Mouse (Mus musculus) heart, embryonic 13.5 days (tissue): Measurements from ENCODE around the gene Cblb. TPM values are rescaled to one million over a fixed set of nuclear protein-coding genes. Genes with fewer than 3 reads are reported as not detected.

ENCODE experiments used
- ATAC-seq: fragments of 200-750 bp; cut with Nextera tagmentation; 2 replicates; pipeline ENCODE4 v1.8.0; 2017; ENCODE audit warnings: moderate TSS enrichment; ENCODE audit not compliant: insufficient number of reproducible peaks, low FRiP score, low TSS enrichment; ENCODE audit errors: extremely low read depth
- H3K27ac ChIP-seq: fragments of 300-500 bp; sonication (generic); replicated peaks from 2 replicates; pipeline ENCODE4 v1.5.1; 2015; ENCODE audit warnings: moderate library complexity, mild to moderate bottlenecking, inconsistent platforms
- H3K27me3 ChIP-seq: fragments of 300-500 bp; sonication (generic); replicated peaks from 2 replicates; pipeline ENCODE4 v1.6.1; 2015; ENCODE audit warnings: mild to moderate bottlenecking, inconsistent platforms
- H3K36me3 ChIP-seq: fragments of 300-500 bp; sonication (generic); 2 replicates; pipeline ENCODE4 v1.6.1; 2015; ENCODE audit warnings: mild to moderate bottlenecking, inconsistent platforms
- H3K4me1 ChIP-seq: fragments of 300-500 bp; sonication (generic); 2 replicates; pipeline ENCODE4 v1.6.1; 2015; ENCODE audit warnings: inconsistent platforms
- H3K4me2 ChIP-seq: fragments of 300-500 bp; sonication (generic); 2 replicates; pipeline ENCODE4 v1.6.1; 2015; ENCODE audit warnings: inconsistent platforms, mild to moderate bottlenecking, moderate library complexity
- H3K4me3 ChIP-seq: fragments of 300-500 bp; sonication (generic); 2 replicates; pipeline ENCODE4 v1.5.1; 2015; ENCODE audit warnings: moderate library complexity, mild to moderate bottlenecking, inconsistent platforms
- H3K9ac ChIP-seq: fragments of 300-500 bp; sonication (generic); 2 replicates; pipeline ENCODE4 v1.6.1; 2015; ENCODE audit warnings: inconsistent platforms, mild to moderate bottlenecking, moderate library complexity
- H3K9me3 ChIP-seq: fragments of 300-500 bp; sonication (generic); 2 replicates; pipeline ENCODE4 v1.6.1; 2016; ENCODE audit warnings: inconsistent platforms
- WGBS: fragments of 180-500 bp; shearing (Covaris S2); methylation state at CpG from one replicate; pipeline ENCODE4 v1.1.7; 2015; ENCODE audit warnings: mixed read lengths; 5-methylcytosine and 5-hydroxymethylcytosine counted together
- polyA plus RNA-seq: library from polyadenylated mRNA; unstranded; fragments of >200 nt; fragmentation: Nextera tagmentation; extraction: Ambion mirVana; gene quantifications from 2 replicates; pipeline ENCODE4 v1.2.1, GENCODE M21; 2015

Gene Cblb
- polyA plus RNA-seq, 1 experiment from 2014 or later = 9.2 TPM

- 16% methylated on average over 2 of the region's 2 CpGs for WGBS
- Histone ChIP-seq H3K9ac (no peak overlapping the region), H3K4me2 (no peak overlapping the region), H3K9me3 (no peaks in the 10 kb centered on the region), H3K27me3 (no peaks in the 10 kb centered on the region), H3K36me3 (no peaks in the 10 kb centered on the region), H3K4me1 (peaks cover 10% of the 10 kb centered on the region), H3K27ac (no peak overlapping the region), H3K4me3 (no peak overlapping the region)
- no peak for ATAC-seq
Observed at GRCm38 (mm10) chr16:52219069-52219468, 188.0 kb downstream of the Cblb start.

GRCm38 (mm10) chr16:52222896-52223295 lies 191.9 kb downstream of the Cblb start:
- H3K9me3 ChIP-seq = no peaks in the 10 kb centered on the region
- ATAC-seq = no peak
- H3K4me1 ChIP-seq = 0 out of 2 replicates have a peak, but pooled peaks cover 4% of the 10 kb centered on the region
- no peak overlapping the region for H3K4me2 ChIP-seq
- no peak overlapping the region for H3K27ac ChIP-seq
- 70% methylated on average over 4 of the region's 4 CpGs for WGBS
- no peaks in the 10 kb centered on the region for H3K36me3 ChIP-seq
- no peak overlapping the region for H3K9ac ChIP-seq
- no peak overlapping the region for H3K4me3 ChIP-seq
- no peaks in the 10 kb centered on the region for H3K27me3 ChIP-seq

- Histone ChIP-seq H3K27ac (no peak overlapping the region), H3K9ac (no peak overlapping the region), H3K4me2 (no peak overlapping the region), H3K4me3 (no peak overlapping the region), H3K36me3 (no peaks in the 10 kb centered on the region), H3K4me1 (no peaks in the 10 kb centered on the region), H3K27me3 (no peaks in the 10 kb centered on the region), H3K9me3 (no peaks in the 10 kb centered on the region)
- WGBS = 60% methylated on average over 7 of the region's 7 CpGs
- no peak for ATAC-seq
Observed at GRCm38 (mm10) chr16:52229446-52229845, 198.4 kb downstream of the Cblb start.

- Histone ChIP-seq H3K4me2 (no peak overlapping the region), H3K27me3 (no peaks in the 10 kb centered on the region), H3K4me3 (no peak overlapping the region), H3K27ac (no peak overlapping the region), H3K4me1 (no peaks in the 10 kb centered on the region), H3K36me3 (no peaks in the 10 kb centered on the region), H3K9ac (no peak overlapping the region), H3K9me3 (no peaks in the 10 kb centered on the region)
- WGBS = 56% methylated on average over 2 of the region's 2 CpGs
- ATAC-seq = no peak
Observed at GRCm38 (mm10) chr16:52229930-52230329, 198.9 kb downstream of the Cblb start.

DNA sequence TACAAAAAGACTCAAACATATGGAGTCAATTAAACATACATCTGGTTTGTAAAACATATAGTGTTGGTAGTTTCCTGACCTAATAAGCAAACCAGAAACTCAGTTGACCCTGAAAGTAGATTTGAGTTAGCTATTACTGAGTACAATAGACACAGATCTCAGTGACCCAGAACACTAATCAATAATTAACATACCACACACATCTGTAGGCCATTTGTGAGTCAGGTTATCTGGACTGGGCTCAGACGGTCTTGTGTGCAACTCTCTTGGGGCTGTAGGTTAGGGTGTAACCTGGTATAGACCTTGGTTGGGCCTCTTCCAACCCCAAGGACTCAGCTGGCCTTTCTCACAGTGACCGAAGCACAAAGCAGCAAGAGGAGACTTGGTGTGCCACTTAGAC lies 211.1 kb downstream of the Cblb start:
- H3K9me3 ChIP-seq = no peaks in the 10 kb centered on the region
- H3K9ac ChIP-seq = no peak overlapping the region
- no peaks in the 10 kb centered on the region for H3K4me1 ChIP-seq
- H3K27me3 ChIP-seq = no peaks in the 10 kb centered on the region
- H3K4me3 ChIP-seq = no peak overlapping the region
- WGBS = 80% methylated on average over 2 of the region's 2 CpGs
- no peak overlapping the region for H3K4me2 ChIP-seq
- H3K36me3 ChIP-seq = no peaks in the 10 kb centered on the region
- no peak overlapping the region for H3K27ac ChIP-seq
- ATAC-seq = no peak

DNA sequence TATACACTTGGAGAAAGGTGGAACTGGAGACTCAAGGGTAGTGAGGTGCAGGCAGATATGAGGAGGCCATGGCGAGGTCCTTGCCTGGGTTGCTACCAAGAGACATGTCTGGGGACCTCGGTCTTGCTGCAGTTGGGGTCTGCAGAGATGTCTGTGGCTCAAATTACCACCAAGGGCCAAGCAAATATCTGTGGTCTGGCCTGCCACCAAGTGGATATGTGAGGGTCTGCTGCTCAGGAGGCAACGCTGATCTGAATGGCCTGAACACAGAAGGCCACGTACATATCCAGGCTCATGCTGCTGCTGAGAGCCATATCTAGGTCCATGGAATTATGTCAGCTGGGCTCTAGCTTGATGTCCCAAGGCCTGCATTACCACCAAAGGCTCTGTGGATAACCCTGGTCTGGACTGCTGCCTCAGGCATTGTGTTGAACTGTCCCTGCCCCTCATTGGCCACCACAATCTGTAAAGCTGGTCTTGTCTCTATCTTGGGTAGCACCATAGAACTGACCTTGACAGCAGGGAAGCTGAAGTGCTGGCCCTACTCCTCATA lies 212.5 kb downstream of the Cblb start:
- Histone ChIP-seq H3K9me3 (no peaks in the 10 kb centered on the region), H3K9ac (no peak overlapping the region), H3K36me3 (no peaks in the 10 kb centered on the region), H3K4me3 (no peak overlapping the region), H3K4me1 (no peaks in the 10 kb centered on the region), H3K27me3 (no peaks in the 10 kb centered on the region), H3K4me2 (no peak overlapping the region), H3K27ac (no peak overlapping the region)
- WGBS = 72% methylated on average over 4 of the region's 4 CpGs
- ATAC-seq = no peak

DNA sequence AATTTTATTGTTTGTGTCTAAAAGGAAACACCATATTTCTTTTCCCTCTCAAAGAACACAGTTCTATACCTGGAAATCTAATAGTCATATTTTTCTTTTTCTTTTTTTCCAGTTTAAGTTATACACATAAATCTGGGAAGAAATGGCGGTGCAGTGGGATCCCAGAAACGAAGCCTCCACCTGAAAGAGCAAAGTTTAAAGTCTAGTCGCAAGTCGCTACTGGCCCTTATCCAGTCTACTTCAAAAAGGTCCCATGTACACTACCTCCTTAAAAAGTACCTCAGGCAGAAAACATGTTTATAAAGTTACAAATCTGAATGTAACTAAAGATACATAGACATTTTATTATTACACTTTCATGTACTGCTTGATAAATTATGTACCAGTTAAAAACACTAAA lies 219.2 kb downstream of the Cblb start:
- 84% methylated on average over 4 of the region's 4 CpGs for WGBS
- no peak for ATAC-seq
- H3K4me1 ChIP-seq = no peaks in the 10 kb centered on the region
- no peak overlapping the region for H3K9ac ChIP-seq
- no peaks in the 10 kb centered on the region for H3K9me3 ChIP-seq
- H3K36me3 ChIP-seq = peaks cover 13% of the 10 kb centered on the region; the same call in 1 of the 2 replicates
- H3K27me3 ChIP-seq = no peaks in the 10 kb centered on the region
- H3K27ac ChIP-seq = no peak overlapping the region
- H3K4me3 ChIP-seq = no peak overlapping the region
- no peak overlapping the region for H3K4me2 ChIP-seq

GRCm38 (mm10) chr16:52250935-52251334 lies 219.9 kb downstream of the Cblb start:
- Histone ChIP-seq H3K27ac (no peak overlapping the region), H3K4me2 (no peak overlapping the region), H3K9ac (no peak overlapping the region), H3K4me3 (no peak overlapping the region), H3K9me3 (0 out of 2 replicates have a peak, but pooled peaks cover 3% of the 10 kb centered on the region), H3K36me3 (peaks cover 13% of the 10 kb centered on the region; the same call in 1 of the 2 replicates), H3K27me3 (no peaks in the 10 kb centered on the region), H3K4me1 (no peaks in the 10 kb centered on the region)
- no peak for ATAC-seq
- WGBS = 79% methylated on average over 4 of the region's 4 CpGs
